Mouse (Mus musculus) limb, embryonic 13.5 days (tissue): Measurements from ENCODE around the gene 4930516K23Rik. TPM values are rescaled to one million over a fixed set of nuclear protein-coding genes. Genes with fewer than 3 reads are reported as not detected.

ENCODE experiments used
- ATAC-seq: fragments of 200-750 bp; cut with Nextera tagmentation; 2 replicates; pipeline ENCODE4 v1.8.0; 2017; ENCODE audit warnings: low read depth, moderate number of reproducible peaks, moderate TSS enrichment; ENCODE audit not compliant: low FRiP score
- H3K27ac ChIP-seq: fragments of 300-500 bp; sonication (generic); 2 replicates; pipeline ENCODE4 v1.5.1; 2015; ENCODE audit warnings: inconsistent platforms, mild to moderate bottlenecking, moderate library complexity
- H3K27me3 ChIP-seq: fragments of 300-500 bp; sonication (generic); 2 replicates; pipeline ENCODE4 v1.6.1; 2015; ENCODE audit warnings: mild to moderate bottlenecking, inconsistent platforms
- H3K36me3 ChIP-seq: fragments of 300-500 bp; sonication (generic); 2 replicates; pipeline ENCODE4 v1.6.1; 2015; ENCODE audit warnings: inconsistent platforms, mild to moderate bottlenecking, moderate library complexity
- H3K4me1 ChIP-seq: fragments of 300-500 bp; sonication (generic); 2 replicates; pipeline ENCODE4 v1.6.1; 2015; ENCODE audit warnings: inconsistent platforms
- H3K4me2 ChIP-seq: fragments of 300-500 bp; sonication (generic); replicated peaks from 2 replicates; pipeline ENCODE4 v1.6.1; 2015; ENCODE audit warnings: inconsistent platforms, mild to moderate bottlenecking, moderate library complexity
- H3K4me3 ChIP-seq: fragments of 300-500 bp; sonication (generic); 2 replicates; pipeline ENCODE4 v1.5.1; 2015; ENCODE audit warnings: moderate library complexity, mild to moderate bottlenecking, inconsistent platforms
- H3K9ac ChIP-seq: fragments of 300-500 bp; sonication (generic); 2 replicates; pipeline ENCODE4 v1.6.1; 2015; ENCODE audit warnings: mild to moderate bottlenecking, inconsistent platforms
- H3K9me3 ChIP-seq: fragments of 300-500 bp; sonication (generic); 2 replicates; pipeline ENCODE4 v1.6.1; 2016; ENCODE audit warnings: inconsistent platforms
- WGBS: fragments of 180-500 bp; shearing (Covaris S2); methylation state at CpG from one replicate; pipeline ENCODE4 v1.1.7; 2015; 5-methylcytosine and 5-hydroxymethylcytosine counted together
- polyA plus RNA-seq: library from polyadenylated mRNA; unstranded; fragments of >200 nt; fragmentation: Nextera tagmentation; extraction: Ambion mirVana; gene quantifications from 2 replicates; pipeline ENCODE4 v1.2.1, GENCODE M21; 2015

The 4930516K23Rik gene
- polyA plus RNA-seq, 1 experiment from 2014 or later = not detected

- no peak for ATAC-seq
- H3K9me3 ChIP-seq = no peaks in the 10 kb centered on the region
- no peaks in the 10 kb centered on the region for H3K36me3 ChIP-seq
- H3K4me2 ChIP-seq = no peak overlapping the region
- H3K4me1 ChIP-seq = no peaks in the 10 kb centered on the region
- no peak overlapping the region for H3K27ac ChIP-seq
- no peak overlapping the region for H3K4me3 ChIP-seq
- no peak overlapping the region for H3K9ac ChIP-seq
- 87% methylated on average over 1 of the region's 1 CpGs for WGBS
- H3K27me3 ChIP-seq = no peaks in the 10 kb centered on the region
Observed at GRCm38 (mm10) chr7:104018953-104019352, 42.3 kb downstream of the 4930516K23Rik start.

GRCm38 (mm10) chr7:104017203-104017602 lies 44.0 kb downstream of the 4930516K23Rik start, which contains the start of gene Olfr639:
Olfr639 (minus strand) TSS chr7:104017303.
- Histone ChIP-seq H3K9ac (no peak within 1 kb of the TSS), H3K36me3 (no peaks in the 10 kb centered on the region), H3K9me3 (0 out of 2 replicates have a peak, but pooled peaks cover under 1% of the 10 kb centered on the region), H3K4me1 (no peaks in the 10 kb centered on the region), H3K4me2 (no peak within 1 kb of the TSS), H3K27ac (no peak within 1 kb of the TSS), H3K4me3 (no peak within 1 kb of the TSS), H3K27me3 (no peaks in the 10 kb centered on the region)
- no peak for ATAC-seq

Other genes starting within 250 kb of the 4930516K23Rik start
- gene Hbb-bt, start 247.4 kb downstream of the 4930516K23Rik start, polyA plus RNA-seq = 1,810 and 1,860 TPM in 2 replicates
- gene Hbb-bs, start 233.3 kb downstream of the 4930516K23Rik start, polyA plus RNA-seq = 3,715 and 3,820 TPM in 2 replicates
- gene Hbb-bh2, start 220.9 kb downstream of the 4930516K23Rik start, polyA plus RNA-seq = not detected in 2 replicates
- 61.1 and 82.5 TPM in 2 replicates for gene Hbb-bh1, start 218.3 kb downstream of the 4930516K23Rik start, polyA plus RNA-seq
- gene Hbb-y, start 208.2 kb downstream of the 4930516K23Rik start, polyA plus RNA-seq = 6,754 and 6,825 TPM in 2 replicates
- gene Olfr66, start 175.2 kb downstream of the 4930516K23Rik start, polyA plus RNA-seq = not detected in 2 replicates
- not detected in 2 replicates for gene Olfr64, start 167.0 kb downstream of the 4930516K23Rik start, polyA plus RNA-seq
- gene Olfr65, start 158.0 kb downstream of the 4930516K23Rik start, polyA plus RNA-seq = not detected in 2 replicates
- gene Olfr631, start 132.6 kb downstream of the 4930516K23Rik start, polyA plus RNA-seq = not detected in 2 replicates
- not detected in 2 replicates for gene Olfr632, start 127.1 kb downstream of the 4930516K23Rik start, polyA plus RNA-seq
- not detected in 2 replicates for gene Olfr633, start 117.0 kb downstream of the 4930516K23Rik start, polyA plus RNA-seq
- not detected in 2 replicates for gene Olfr635, start 90.3 kb downstream of the 4930516K23Rik start, polyA plus RNA-seq
- gene Olfr638, start 62.7 kb downstream of the 4930516K23Rik start, polyA plus RNA-seq = not detected in 2 replicates
- 0.04 TPM in 1 of 2 replicates, not detected in the other for gene Olfr639, start 44.1 kb downstream of the 4930516K23Rik start, polyA plus RNA-seq
- gene Olfr640, start 35.9 kb downstream of the 4930516K23Rik start, polyA plus RNA-seq = not detected in 2 replicates
- not detected in 2 replicates for gene Olfr641, start 26.0 kb downstream of the 4930516K23Rik start, polyA plus RNA-seq
- gene Olfr642, start 8.8 kb downstream of the 4930516K23Rik start, polyA plus RNA-seq = not detected in 2 replicates
- 0.05 TPM in 1 of 2 replicates, not detected in the other for gene Olfr644, start 10.4 kb upstream of the 4930516K23Rik start, polyA plus RNA-seq
- not detected in 2 replicates for gene Olfr645, start 24.0 kb upstream of the 4930516K23Rik start, polyA plus RNA-seq
- gene Olfr646, start 43.4 kb upstream of the 4930516K23Rik start, polyA plus RNA-seq = not detected in 2 replicates
- gene Ubqln5, start 68.4 kb upstream of the 4930516K23Rik start, polyA plus RNA-seq = not detected in 2 replicates
- gene Olfr643, start 76.0 kb upstream of the 4930516K23Rik start, polyA plus RNA-seq = not detected in 2 replicates
- gene Ubqln3, start 81.8 kb upstream of the 4930516K23Rik start, polyA plus RNA-seq = not detected in 2 replicates
- not detected in 2 replicates for gene Ubqlnl, start 89.1 kb upstream of the 4930516K23Rik start, polyA plus RNA-seq
- not detected in 2 replicates for gene Olfm5, start 103.4 kb upstream of the 4930516K23Rik start, polyA plus RNA-seq
- gene Olfr648, start 121.9 kb upstream of the 4930516K23Rik start, polyA plus RNA-seq = 0.13 and 0.22 TPM in 2 replicates
- gene Olfr649, start 134.5 kb upstream of the 4930516K23Rik start, polyA plus RNA-seq = not detected in 2 replicates
- 1.1 and 1.4 TPM in 2 replicates for gene Trim6, start 157.3 kb upstream of the 4930516K23Rik start, polyA plus RNA-seq
- gene Trim34a, start 183.0 kb upstream of the 4930516K23Rik start, polyA plus RNA-seq = 1.4 TPM in 2 replicates
- gene Trim5, start 226.6 kb upstream of the 4930516K23Rik start, polyA plus RNA-seq = 0.10 and 0.41 TPM in 2 replicates